Mouse (Mus musculus): ENCODE measurements around the gene H2-M2. TPM values are rescaled to one million over a fixed set of nuclear protein-coding genes. Genes with fewer than 3 reads are reported as not detected.

Gene H2-M2
- 0.64 and 1.3 TPM in 2 replicates for polyA plus RNA-seq (2012; ENCODE audit: low replicate concordance)

GRCm38 (mm10) chr17:37483452-37483851 lies at the start of gene H2-M2:
H2-M2 (minus strand) TSS chr17:37483552.

GRCm38 (mm10) chr17:37507730-37508129 lies 24.4 kb upstream of the H2-M2 start, which contains the start of gene Olfr111:
Olfr111 (plus strand) TSS chr17:37508030.

GRCm38 (mm10) chr17:37491930-37492518 lies 8.7 kb upstream of the H2-M2 start, which contains the start of gene Olfr110:
Olfr110 (plus strand) TSS chr17:37492468.

GRCm38 (mm10) chr17:37458616-37459015 lies 24.7 kb downstream of the H2-M2 start, which contains the start of gene Olfr109:
Olfr109 (plus strand) TSS chr17:37458916.

GRCm38 (mm10) chr17:37445180-37445579 lies 38.2 kb downstream of the H2-M2 start, which contains the start of gene Olfr108:
Olfr108 (plus strand) TSS chr17:37445480.

Other genes starting within 250 kb of the H2-M2 start
- gene Olfr97, start 246.2 kb downstream of the H2-M2 start, polyA plus RNA-seq (2012; ENCODE audit: low replicate concordance): not detected in 2 replicates
- not detected in 2 replicates for gene Olfr98, start 219.8 kb downstream of the H2-M2 start, polyA plus RNA-seq (2012; ENCODE audit: low replicate concordance)
- gene H2-M3, start 213.3 kb downstream of the H2-M2 start, polyA plus RNA-seq (2012; ENCODE audit: low replicate concordance): 2.8 and 9.9 TPM in 2 replicates
- not detected in 2 replicates for gene Olfr99, start 200.1 kb downstream of the H2-M2 start, polyA plus RNA-seq (2012; ENCODE audit: low replicate concordance)
- gene Olfr101, start 179.2 kb downstream of the H2-M2 start, polyA plus RNA-seq (2012; ENCODE audit: low replicate concordance): not detected in 2 replicates
- not detected in 2 replicates for gene Olfr102, start 166.5 kb downstream of the H2-M2 start, polyA plus RNA-seq (2012; ENCODE audit: low replicate concordance)
- not detected in 2 replicates for gene Olfr103, start 143.9 kb downstream of the H2-M2 start, polyA plus RNA-seq (2012; ENCODE audit: low replicate concordance)
- gene Olfr104-ps, start 124.0 kb downstream of the H2-M2 start, polyA plus RNA-seq (2012; ENCODE audit: low replicate concordance): not detected in 2 replicates
- not detected in 2 replicates for gene Olfr105-ps, start 104.5 kb downstream of the H2-M2 start, polyA plus RNA-seq (2012; ENCODE audit: low replicate concordance)
- gene Olfr106-ps, start 93.2 kb downstream of the H2-M2 start, polyA plus RNA-seq (2012; ENCODE audit: low replicate concordance): not detected in 2 replicates
- gene Olfr107, start 84.3 kb downstream of the H2-M2 start, polyA plus RNA-seq (2012; ENCODE audit: low replicate concordance): not detected in 2 replicates
- gene Olfr108, start 38.1 kb downstream of the H2-M2 start, polyA plus RNA-seq (2012; ENCODE audit: low replicate concordance): not detected in 2 replicates
- not detected in 2 replicates for gene Olfr109, start 24.6 kb downstream of the H2-M2 start, polyA plus RNA-seq (2012; ENCODE audit: low replicate concordance)
- not detected in 2 replicates for gene Olfr110, start 8.9 kb upstream of the H2-M2 start, polyA plus RNA-seq (2012; ENCODE audit: low replicate concordance)
- gene Olfr111, start 24.5 kb upstream of the H2-M2 start, polyA plus RNA-seq (2012; ENCODE audit: low replicate concordance): not detected in 2 replicates
- gene Olfr112, start 85.9 kb upstream of the H2-M2 start, polyA plus RNA-seq (2012; ENCODE audit: low replicate concordance): not detected in 2 replicates
- gene Olfr113, start 94.1 kb upstream of the H2-M2 start, polyA plus RNA-seq (2012; ENCODE audit: low replicate concordance): not detected in 2 replicates
- not detected in 2 replicates for gene Olfr114, start 109.2 kb upstream of the H2-M2 start, polyA plus RNA-seq (2012; ENCODE audit: low replicate concordance)
- not detected in 2 replicates for gene Olfr115, start 143.6 kb upstream of the H2-M2 start, polyA plus RNA-seq (2012; ENCODE audit: low replicate concordance)
- not detected in 2 replicates for gene Olfr116, start 143.6 kb upstream of the H2-M2 start, polyA plus RNA-seq (2012; ENCODE audit: low replicate concordance)
- not detected in 2 replicates for gene Olfr117, start 180.2 kb upstream of the H2-M2 start, polyA plus RNA-seq (2012; ENCODE audit: low replicate concordance)
- gene Olfr118, start 183.4 kb upstream of the H2-M2 start, polyA plus RNA-seq (2012; ENCODE audit: low replicate concordance): not detected in 2 replicates
- gene Olfr119, start 213.0 kb upstream of the H2-M2 start, polyA plus RNA-seq (2012; ENCODE audit: low replicate concordance): not detected in 2 replicates
- gene Olfr120, start 238.3 kb upstream of the H2-M2 start, polyA plus RNA-seq (2012; ENCODE audit: low replicate concordance): not detected in 2 replicates